Mouse (Mus musculus): ENCODE results near the gene Shc4.

Gene Shc4

DNA sequence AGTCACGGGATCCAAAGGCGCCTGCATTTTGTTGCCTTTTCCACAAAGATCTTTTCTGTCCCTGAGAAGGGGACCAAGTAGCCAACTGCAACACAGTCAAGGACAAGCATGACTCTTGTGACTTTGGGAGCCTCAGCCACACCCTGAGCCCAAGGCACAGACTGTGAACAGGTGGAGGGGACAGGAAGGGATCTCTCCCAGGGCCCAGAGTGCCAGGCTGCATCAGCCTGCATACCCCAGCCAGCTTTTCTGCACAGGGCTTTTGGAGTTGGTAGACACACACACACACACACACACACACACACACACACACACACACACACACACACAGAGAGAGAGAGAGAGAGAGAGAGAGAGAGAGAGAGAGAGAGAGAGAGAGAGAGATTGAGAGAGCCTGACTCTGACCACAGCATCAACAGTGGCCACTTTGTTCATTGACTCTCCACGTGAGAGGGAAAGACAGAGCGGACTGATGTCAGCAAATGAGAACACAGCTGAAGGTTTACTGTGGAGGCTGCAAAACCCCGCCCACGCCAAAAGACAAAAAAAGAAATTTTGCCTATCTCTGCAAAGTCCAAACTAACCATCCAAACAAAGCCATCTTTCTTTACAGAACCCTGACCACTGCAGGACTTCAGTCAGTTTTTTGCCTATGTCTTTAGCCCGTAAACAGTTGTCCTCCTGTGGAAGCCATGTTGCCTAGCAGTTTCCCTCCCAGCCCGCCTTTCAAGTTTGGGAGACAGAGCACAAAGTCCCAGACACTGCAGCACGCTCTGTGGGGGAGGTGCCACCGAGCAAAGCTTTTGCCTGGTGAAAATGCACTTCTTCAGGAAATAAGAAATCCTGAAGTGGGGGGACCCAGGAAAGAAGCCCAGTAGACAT lies 39.1 kb downstream of the Shc4 start:
- DNase-seq, result no peak

DNA sequence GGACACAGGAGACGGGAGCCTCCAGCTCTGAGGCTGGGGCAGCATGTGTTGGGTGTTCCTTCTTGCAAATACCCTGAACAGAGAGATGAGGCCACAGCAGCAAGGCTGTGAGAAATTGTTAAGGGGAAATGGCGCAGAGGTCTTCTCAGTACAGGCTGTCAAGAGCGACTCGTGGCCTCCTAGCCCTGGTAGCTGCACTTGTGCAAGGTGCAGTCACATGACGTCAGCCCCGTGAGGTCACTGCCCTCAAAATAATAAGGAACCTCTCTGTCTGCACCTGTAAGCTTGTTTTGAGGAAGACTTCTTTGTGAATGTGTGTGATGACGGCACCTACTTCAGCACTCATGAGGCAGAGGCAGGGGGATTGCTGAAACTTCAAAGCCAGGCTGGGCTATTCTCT lies 40.1 kb downstream of the Shc4 start:
- no peak for DNase-seq

DNA sequence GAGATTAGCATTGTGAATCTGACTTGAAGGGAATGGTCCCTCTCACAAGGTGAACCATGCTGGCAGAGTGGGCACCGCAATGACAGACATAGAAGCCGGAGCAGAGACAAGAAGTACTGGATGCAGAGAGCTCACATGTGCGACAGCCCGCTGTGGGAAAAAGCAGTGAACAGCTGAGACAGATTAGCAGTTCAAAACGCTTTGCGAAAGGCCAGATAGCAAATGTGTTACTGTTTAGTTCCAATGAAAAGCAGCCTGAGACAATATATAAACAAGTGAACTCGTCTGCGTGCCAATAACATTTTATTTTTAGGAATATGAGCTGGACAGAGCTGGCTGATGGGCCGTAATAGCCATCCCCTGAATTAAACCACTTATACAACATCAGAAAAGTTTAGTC lies 42.1 kb downstream of the Shc4 start:
- DNase-seq, result no peak

DNA sequence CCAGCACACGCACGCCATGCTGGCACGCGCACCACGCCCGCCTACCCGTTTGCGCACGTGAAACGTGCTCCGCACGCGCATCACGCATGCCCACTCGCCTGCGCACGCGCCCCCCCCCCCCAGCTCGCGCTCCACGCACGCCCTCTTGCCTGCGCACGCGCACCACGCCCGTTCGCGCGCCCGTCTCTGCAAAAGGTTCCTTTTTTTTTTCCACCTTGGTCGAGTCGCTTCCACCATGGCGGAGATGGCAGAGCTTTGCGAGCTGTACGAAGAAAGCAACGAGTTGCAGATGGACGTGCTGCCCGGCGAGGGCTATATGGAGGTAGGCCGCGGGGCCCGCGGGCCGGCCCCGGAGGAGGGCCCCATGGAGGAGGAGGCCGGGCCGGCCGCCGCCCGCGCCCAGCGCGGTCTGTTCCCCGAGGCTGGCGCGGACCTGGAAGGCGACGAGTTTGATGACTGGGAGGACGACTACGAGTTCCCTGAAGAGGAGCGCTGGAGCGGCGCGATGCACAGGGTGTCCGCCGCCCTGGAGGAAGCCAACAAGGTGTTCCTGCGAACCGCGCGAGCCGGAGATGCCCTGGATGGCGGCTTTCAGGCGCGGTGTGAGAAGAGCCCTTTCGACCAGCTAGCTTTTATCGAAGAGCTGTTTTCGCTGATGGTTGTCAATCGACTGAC lies 50.9 kb downstream of the Shc4 start, which contains the start of gene Eid1:
Gene Eid1 (plus strand): TSS at position 139 of the 675 bp plus-strand sequence.
- DNase-seq, result peak; percentile 90 to 97

DNA sequence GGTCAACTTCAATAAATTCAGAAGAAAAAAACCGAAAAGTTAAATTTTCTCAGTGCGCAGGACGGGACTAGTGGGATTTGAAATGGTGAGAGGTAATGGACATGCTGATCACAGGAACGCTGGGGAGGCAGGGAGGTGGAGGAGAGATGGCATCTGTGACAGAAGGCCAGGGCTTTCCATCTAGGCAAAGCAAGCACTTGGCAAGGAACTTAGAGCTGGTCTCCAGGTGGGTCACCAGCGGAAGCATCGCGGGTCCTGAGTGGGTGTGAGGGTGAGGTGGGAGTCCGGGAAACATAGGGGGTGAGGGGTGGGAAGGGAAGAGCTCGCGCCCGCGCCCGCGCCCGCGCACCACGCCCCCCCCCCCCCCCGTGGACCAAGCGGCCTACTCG lies 51.4 kb downstream of the Shc4 start:
- no peak for DNase-seq

DNA sequence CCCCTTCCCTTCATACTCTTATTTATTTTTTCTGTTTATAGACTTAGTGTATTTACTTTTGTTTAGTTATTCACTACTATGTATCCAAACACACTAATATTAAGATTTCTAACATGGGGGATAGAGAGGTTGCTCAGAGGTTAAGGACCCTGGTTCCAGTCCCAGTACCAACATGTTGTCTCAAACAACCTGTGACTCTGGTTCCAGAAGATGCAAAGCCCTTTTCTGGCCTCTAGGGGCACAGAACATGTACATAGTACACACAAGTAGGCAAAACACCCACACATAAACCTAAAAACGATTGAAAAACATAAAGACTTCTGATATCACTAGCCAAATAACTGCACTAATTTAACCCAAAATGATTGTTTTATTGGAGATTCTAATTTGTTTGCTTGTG lies 53.1 kb downstream of the Shc4 start:
- DNase-seq, result no peak

DNA sequence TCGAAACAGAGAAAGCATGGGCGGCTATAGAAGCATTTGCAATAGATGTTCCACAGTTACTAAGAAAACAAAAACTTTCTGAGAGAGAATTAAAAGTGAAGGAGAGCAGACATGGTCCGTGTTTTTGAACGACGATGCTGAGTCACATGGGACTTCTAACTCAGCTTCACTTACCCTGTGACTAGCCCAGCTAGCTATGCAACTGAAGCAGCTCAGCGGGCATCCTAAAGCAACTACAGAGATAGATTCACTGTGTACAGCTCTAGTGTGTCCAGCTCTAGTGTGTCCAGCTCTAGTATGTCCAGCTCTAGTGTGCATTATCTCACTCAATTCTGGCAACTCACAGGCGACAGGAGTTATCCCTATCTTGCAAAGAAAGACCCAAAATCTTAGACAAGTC lies 56.2 kb downstream of the Shc4 start:
- no peak for DNase-seq

DNA sequence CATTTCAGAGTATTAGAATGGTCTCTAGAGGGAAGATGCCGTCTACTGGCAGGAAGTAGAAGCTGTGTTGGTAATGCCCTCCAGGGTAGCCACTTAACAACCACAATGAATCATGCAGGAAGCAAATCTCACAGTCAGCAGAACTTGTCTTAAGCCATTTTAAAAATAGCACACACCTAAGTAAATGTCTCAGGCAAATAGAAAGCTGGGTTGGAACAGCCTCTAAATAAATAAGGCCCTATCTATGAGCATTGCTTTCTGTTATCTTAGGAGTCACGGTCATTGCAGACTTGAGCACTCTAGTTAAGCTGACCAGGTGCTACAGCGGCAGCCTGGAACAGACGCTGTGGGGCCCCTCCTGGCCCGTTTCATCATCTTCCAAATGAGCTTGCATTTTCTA lies 56.8 kb downstream of the Shc4 start:
- DNase-seq, result no peak

DNA sequence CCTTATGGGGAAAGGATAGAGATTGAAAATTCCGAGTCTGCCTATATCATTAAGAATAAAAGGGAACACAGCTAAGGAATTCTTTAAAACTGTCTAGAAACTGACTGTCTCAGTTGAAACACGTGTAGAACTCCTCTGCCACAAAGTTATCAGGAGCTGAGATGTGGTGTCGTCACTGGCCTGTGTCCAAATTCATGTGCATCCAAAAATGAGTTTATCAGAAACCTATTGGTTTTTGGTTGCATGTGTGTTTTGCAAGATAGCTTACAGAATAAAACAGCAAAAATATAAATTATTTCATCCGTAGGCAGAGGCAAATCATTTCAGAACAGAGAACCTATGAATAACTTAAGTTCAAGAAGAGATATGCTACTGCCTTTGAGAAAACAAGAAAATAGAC lies 57.3 kb downstream of the Shc4 start:
- DNase-seq, result no peak

DNA sequence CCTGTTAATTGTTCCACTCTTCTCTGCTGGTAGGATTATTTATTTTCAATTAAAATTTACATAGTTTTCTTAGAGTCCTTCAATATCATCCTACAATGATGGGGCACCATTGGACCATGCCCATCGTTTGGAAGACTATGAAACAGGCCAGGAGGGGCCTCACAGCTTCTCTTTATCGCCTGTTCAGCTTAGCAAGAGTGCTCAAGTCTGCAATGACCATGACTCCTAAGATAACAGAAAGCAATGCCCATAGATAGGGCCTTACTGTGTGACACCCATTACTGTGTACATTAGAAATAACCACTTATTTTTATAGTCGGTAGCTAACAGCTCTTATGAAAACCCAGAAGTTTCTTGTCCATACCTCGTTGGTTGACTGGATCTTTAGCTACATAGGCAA lies 58.0 kb downstream of the Shc4 start:
- DNase-seq, result no peak

DNA sequence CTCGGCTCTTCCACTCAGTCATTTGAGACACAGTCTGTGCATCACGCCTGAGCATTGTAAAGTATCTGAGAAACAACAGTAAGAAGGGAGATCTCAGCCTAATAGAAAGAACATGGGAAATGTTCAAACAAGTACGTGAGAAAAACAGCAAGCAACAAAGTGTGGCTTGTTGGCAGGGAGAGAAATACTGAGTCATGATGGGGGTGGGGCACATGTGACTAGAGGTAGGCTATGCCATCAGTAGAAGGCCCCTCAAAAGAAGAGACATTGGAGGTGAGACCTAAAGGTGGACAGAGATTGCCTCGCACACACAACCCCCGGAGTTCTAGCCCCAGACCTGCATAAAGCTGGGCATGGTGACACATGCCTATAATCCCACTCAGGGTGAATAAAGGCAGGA lies 58.7 kb downstream of the Shc4 start:
- DNase-seq, result no peak

DNA sequence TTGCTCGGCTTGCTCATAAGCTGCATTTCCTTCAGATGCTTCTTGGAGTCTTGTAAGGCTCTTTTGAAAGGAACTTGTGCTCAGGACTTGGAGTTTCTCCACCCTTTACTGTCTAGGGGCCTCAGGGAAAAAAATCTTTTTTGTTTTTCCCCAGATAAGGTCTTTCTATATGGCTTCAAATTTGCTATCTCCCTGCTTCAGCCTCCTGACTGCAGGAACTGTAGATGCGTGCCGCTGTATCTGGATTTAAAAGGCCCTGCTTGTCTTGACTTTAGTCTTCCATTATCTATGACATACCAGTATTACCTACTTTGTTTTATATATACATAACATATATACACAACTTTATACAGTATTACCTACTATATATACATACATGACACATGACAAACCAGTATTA lies 61.4 kb downstream of the Shc4 start:
- DNase-seq, result no peak

DNA sequence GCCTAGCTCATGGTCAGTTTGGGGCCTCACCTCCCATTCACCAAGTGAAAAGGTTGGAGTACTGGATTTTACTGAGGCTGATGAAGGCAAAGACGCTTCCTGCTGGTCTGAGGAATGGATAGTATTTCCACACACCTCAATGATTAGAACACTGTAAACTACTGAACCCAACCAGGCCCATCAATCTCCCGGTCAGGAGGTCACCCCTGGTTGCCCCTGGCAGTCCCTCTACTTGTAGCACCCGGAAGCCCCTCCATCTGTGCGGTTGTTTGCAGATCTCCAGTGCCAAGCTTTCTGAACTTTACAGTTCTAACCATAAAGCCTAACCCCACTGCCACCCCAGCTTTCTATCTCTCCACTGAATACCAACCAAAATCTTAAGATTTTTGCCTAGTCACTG lies 62.8 kb downstream of the Shc4 start:
- no peak for DNase-seq

DNA sequence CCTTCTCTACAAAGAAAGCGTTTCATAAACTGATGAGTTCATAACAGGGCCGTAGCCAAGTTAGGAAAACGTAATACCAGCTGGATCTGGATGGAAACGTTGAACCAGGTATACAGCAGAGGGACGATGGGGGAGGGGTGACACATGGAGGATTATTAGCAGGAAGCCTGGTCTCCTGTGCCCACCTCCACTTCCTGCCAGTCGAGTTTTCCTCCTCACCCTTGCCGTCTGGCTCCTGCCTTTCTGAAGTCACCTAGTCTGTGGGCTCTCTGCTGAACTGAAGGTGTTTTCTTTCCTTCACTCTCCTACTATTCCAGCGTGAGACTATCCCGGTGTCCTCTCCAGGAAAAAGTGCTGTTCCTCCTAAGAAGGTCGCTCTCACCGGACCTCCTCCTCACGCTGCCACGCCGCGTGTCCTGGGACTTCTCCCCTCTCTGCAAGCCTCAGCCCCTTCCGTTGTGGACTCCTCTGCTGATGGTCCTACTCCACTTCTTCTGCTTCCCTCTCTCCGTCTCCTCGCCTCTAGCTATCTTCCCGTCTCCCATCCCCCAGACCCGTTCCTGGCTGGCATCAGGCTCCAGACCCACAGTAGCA lies 63.3 kb downstream of the Shc4 start:
- DNase-seq, result peak; percentile 22 to 46

DNA sequence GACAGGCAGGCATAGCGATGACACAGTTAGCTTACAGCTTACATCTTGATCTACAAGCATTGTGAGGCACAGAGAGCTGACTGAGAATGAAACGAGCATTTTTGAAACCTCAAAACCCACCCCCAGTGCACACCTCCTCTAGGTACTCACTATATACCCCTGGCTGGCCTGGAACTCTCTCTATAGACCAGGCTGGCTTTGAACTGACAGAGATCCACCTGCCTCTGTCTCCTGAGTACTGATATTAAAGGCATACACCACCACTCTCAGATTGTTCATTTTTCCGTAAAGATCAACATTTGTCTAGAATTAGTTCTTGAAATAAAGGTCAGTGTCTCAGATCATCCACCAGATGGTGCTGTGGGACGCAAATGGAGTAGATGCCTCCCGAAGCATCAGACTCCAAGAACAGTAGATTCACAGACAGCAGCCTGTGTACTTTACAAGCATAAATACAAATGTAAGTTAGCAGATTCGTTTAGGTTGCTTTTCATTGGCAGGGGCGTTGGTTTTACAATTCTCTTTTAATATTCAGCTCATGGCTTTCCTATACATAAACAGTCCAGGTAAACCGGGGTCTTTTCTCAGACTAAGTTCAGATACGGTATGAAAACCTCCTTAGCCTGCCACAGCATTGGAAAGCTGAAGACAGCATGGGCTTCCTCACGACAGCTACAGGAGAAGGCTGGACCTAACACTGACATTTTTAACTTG lies 64.0 kb downstream of the Shc4 start:
- peak; percentile 61 to 81 for DNase-seq

DNA sequence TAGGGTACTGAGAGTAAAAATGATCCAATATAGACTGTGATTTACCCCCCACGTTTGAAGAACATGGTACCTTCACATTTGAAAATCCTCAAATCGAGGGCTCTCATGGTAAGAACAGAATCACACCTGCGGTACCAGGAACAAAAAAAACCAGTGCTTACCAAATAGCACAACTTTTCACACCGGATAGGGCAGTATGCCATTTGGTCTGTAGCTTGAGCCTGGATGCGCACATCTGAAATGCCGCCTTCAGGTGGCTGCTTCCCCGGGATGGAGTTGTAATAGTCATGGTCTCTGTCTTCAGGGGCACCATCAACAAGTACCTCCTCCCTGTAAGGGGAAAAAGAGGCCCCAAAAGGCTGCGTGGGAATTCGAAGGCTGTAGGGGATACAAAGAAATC lies 68.6 kb downstream of the Shc4 start:
- DNase-seq, result no peak

DNA sequence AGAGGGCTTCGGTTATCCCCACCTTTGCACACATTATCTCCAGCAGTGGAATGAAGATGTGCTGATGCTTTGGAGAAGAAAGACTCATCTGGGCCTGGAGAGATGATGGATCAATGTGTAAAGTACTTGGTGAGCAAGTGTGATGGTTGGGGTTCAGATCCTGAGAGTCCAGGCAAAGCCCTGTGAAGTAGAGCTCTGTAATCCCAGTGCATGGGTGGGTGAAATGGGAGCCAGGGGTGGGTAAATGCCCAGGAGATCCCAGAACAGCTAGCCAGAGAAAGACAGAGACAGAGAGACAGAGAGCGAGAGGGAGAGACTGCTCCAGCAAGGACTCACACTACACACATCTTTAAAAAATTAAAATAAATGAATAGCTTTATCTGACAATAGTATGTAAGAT lies 70.7 kb downstream of the Shc4 start:
- no peak for DNase-seq

DNA sequence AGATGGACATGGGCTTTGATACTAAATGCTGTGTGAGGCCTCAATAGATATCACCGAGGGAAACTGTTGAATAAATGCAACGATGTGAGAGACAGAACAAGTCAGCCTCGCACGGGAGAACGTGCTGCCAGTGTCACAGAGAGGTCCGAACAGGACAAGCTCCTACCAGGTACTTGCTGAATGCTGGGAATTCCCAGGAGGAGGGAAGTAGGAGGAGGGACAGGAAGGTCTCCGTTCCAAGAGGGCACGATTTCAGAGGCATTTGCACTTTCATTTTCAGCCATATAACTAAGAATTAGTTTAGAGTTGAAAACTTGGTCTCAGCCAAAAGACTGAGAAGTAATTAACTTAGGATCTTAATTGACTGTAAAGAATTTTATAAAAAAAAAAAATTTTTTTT lies 72.4 kb downstream of the Shc4 start:
- DNase-seq, result no peak

DNA sequence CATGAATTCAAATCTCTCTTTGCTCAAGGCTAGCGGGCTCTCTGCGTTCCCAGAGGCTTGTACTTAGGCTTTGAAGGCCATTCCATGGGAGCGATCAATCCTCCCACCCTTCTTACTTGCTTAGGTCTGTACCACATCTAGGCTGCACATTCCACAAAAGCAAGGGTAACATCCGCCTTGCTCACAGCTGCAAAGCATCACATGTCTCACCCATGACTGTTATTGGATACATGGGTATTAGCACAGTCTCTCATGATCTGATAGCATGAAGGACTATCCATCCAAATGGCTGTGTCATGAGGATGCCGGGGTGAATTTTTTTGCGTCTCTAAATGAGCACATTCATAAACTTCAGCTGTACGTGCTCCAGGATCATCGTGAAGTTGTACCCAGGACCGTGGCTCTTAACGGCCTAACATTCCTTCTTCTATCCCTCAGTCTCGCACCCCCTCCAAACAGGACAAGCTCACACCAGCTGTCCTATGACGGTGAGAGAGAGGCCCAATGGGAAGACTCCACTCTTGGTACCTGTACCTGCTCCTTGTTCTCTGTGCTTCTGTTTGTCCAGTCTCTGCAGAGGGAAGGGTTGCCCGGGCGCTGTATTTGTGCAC lies 73.1 kb downstream of the Shc4 start:
- no peak for DNase-seq

DNA sequence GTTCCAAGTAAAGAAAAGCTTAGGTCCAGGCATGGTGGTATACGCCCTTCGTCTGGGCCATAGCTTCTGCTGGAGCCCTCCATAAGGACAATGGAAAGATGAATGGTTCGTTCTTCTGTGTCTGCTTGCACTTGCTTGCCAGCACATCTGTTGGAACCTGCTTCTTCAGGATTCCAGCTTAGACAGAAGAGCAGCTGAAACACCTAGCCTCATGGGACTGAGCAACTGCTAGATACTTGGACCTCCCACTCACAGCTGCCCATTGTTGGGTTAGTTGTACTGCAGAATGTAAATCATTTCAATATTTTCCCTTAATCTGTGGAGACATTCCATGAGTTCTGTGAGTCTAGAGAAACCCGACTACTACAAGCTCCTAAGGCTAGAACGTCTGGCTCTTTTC lies 73.9 kb downstream of the Shc4 start:
- DNase-seq, result no peak

DNA sequence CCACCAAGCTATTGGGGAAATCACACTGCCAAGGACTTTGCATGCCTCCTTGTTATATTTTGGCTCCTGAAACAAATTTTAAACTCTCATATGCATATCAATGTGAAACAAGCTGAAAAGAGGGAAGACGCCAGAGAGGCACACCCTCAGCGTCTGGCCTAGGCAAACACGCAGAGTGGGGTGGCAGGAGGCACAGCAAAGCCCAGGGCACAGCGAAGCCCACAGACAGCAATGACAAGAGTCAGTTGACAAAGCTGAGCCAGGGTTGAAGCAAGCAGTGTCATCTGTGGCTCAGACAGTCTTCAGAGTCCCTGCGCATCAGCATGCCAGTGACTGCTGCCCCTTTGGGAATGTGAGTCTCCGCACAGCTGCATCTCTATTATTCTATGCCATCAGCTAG lies 79.0 kb downstream of the Shc4 start:
- no peak for DNase-seq

DNA sequence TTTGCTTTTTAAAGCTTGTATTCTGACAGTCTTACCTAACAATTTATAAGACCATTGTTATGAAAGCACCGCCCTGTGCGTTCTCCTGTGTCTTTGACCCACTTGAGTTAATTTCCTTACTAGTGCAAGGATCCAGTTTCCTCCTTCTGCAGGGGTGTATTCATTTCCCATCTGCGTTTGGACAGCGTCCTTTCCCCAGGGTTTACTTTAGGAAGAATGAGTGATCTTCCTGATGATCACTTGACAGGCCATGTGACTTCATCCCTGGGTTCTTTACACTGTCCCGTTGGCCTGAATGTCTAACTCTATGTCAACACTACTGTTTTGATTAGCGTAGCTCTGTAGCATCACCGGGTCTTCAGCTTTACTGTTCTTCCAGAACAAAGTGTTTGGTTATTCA lies 86.6 kb downstream of the Shc4 start:
- no peak for DNase-seq

DNA sequence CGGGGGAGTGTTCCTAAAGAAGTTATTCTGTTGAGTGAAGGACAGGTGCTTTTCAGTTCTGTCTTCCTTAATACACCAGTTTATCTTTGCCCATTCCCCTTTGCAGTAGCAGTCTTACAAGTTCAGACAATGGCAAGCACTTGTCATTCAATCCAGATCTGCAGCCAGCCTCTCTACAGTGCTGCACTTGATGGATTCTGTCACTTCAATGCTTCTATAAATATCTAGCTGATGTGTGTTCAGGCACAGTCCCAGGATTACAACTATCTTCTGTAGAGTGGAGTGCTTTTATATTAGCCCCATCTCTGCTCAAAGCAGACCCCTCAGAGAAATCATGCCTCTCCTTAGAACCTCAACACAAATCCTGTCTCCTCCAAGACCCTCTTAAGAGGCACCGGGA lies 93.9 kb downstream of the Shc4 start:
- no peak for DNase-seq

Measured in cerebellum, postnatal 25 days (tissue).